Mouse (Mus musculus) gastrocnemius, adult 18-20 months (tissue): ENCODE results near the gene Ccnyl1. TPM values are rescaled to one million over a fixed set of nuclear protein-coding genes. Genes with fewer than 3 reads are reported as not detected.
A peak's percentile ranks its signal among the peaks of the same experiment; 100 is the strongest.

Source experiments
- DNase-seq: peaks from one replicate; pipeline ENCODE4 v3.0.0; 2021; ENCODE audit warnings: low spot score
- total RNA-seq, 2 experiments: library from RNA; stranded (reverse); gene quantifications; 2 replicates each; pipeline ENCODE4 v1.2.3; 2021

The Ccnyl1 gene
- total RNA-seq, 2 experiments from 2014 or later, result 20.1 to 25.3 TPM

DNA sequence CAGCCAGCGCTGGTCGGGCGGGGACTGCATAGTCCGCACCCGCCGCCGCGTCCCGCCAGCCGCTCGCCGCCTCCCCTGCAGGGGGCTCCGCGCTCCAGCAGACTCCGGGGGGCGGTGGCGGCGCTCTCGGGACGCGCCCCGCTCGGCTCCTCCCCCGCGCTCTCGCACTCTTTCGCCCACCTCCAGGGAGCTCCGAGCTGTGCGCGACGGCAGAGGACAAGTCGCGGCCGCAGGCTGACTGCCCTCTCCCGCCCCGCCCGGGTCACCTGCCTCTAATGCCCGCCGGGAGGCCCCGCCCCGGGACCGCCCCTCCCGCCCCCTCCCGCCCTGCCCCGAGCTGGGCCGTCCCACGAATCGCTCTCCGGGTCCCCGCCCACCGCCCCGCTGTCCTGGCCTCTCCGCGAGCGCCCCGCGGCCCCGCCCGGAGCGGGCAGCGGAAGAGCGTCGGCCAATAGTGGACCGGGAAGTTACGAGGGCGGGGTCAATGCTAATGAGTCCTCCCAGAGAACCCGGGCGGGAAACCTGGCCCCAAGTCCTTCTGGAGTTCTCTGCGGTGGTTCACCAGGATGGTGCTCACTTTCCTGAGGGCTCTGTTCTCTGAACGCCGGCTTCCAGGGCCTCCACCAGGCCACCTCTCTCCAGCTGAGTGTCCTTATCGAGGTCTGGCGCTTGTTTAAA, 47.4 kb downstream of the Ccnyl1 start, which contains the start of gene Fzd5:
TSS of gene Fzd5 (minus strand) at position 250 of the 678 bp plus-strand sequence.
- peak; percentile 92 for DNase-seq

DNA sequence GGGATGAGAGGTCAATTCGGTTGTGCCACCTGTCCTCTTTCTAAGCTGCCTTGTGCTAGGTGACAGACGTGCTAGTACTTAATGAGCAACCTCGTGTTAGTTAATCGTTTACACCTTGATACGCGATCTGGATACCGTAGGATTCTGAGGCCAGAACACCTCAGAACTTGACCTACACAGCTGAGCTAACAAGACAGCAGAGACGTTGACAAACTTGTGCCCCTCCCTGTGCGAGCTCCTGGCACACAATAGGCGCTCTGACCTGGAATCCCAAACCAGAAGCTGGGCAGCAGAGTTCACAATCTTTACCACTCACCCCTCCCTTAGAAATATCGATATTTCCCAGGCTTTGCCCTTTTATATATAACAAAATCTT, 47.9 kb downstream of the Ccnyl1 start:
- peak; percentile 30 for DNase-seq

DNA sequence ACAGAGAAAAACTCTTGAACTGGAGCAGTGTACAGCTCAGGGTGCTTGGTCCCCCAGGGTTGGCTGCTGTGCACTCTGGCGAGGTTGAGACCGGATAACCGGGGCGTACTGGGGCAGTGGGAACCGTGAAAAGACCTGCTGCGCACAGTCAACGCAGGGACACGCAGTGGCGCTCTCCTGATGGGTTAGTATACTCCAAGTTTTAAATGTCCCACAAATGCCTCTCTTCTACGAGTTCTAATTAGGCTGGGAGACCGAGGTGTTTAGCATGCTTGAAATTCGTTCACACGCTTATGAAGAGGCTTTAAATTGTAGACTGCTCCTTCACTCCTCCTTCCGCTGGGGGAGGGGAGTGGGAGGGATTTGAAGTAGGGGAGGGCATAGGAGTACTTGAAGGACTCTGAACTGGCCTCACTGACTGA, 48.4 kb downstream of the Ccnyl1 start:
- peak; percentile 28 for DNase-seq

DNA sequence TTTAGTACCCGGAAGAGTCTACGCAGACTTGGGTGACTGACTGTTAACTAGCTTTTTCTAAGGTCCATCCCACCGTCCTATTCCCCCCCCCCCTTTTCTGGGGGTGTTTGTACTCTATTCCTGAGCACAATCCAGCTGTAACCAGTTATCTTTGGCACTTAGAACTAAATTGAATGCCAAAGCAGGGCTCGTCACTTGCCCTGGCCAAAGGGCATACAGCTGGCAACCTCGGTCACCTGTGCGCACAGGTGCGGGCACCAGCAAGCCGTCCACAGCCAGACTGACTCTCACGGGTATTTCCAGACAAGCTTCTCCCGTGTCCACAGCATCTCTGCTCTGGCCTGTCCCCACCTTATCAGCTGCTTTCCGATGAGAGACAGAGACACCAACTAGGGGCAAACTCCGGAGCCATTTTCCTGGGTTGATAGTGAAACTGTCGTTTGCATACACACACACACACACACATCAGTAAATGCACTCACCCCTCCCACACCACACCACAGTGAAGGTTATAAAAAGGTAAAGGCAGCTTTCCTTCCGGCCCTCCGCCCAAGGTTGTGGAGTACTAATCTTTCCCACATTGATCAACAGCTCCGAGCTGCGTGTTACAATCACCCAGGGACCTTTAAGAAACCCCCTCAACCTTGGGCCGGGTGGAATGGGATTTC, 52.6 kb downstream of the Ccnyl1 start:
- no peak for DNase-seq

DNA sequence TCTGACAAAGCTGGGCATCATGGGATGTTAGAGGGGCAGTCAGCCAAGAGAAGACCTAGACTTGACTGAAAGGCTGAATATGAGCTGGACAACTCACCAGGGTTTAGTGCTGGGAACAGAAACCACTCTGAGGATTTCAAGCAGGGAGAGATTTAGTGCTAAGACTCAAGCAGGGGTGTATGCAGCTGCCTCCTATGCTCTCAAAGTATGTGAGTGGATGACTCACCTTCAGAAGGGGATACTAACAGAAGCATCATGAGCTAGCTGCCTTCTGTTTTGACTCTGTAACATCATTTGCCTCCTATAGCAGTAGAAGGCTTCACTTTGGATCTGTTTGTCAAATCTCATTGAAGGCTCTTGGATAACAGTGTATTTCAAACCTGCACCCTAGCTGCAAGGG, 54.4 kb downstream of the Ccnyl1 start:
- no peak for DNase-seq

DNA sequence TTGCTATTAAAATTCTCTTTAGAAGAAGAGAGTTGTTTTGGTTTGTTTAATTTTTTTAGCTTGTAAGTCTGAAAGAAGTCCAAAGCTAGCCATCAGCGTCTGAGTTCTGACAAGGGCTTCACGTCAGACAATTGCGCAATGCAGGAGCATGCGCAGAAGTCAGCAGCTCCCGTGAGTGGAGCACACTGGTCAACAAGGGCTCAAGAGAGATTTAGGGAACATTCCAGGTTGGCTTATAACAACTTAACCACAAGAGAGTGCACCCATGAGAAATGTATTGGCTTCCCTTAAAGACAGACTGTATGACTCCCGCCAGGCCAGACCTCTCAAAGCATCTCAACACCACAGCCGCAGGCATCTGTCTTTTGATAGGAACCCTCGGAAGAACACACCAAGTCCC, 62.9 kb downstream of the Ccnyl1 start:
- peak; percentile 45 for DNase-seq

DNA sequence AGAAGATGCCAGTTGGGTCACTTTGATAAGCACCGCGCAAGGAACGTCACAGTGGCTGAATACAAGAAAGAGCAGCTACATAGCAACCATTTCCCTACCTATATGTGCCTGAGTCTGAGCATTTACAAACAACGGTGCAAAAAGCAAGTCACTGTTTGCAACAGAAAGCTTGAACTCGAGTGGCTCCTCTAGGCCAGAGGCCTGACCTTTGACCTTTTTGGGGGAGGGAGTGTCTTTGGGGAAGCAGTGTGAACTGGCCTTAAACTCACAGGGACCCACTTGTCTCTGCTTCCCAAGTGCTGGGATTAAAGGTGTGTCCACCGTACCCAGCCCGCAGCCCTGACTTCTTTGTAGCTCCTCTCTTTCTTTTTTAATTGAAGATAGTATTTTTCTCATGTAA, 63.4 kb downstream of the Ccnyl1 start:
- no peak for DNase-seq

DNA sequence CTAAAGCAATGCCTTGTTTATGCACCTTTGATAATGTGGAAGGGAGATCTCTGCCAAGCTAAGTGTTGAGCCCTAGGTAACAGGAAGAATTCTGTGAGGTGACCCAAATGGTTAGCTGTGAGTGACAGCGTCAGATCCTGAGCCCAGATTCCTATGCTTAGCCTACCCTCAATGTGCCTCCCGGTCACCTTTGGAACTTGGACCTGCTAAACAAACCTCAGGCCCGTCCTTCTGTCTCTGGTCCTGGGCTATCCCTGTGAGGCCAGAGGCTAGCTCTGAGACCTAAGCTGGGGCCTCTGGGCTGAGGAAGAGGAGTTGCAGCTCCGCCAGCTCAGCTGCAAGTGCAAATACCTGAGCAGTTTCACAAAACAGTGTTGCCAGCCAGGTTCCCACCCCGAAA, 64.4 kb downstream of the Ccnyl1 start:
- DNase-seq, result no peak

DNA sequence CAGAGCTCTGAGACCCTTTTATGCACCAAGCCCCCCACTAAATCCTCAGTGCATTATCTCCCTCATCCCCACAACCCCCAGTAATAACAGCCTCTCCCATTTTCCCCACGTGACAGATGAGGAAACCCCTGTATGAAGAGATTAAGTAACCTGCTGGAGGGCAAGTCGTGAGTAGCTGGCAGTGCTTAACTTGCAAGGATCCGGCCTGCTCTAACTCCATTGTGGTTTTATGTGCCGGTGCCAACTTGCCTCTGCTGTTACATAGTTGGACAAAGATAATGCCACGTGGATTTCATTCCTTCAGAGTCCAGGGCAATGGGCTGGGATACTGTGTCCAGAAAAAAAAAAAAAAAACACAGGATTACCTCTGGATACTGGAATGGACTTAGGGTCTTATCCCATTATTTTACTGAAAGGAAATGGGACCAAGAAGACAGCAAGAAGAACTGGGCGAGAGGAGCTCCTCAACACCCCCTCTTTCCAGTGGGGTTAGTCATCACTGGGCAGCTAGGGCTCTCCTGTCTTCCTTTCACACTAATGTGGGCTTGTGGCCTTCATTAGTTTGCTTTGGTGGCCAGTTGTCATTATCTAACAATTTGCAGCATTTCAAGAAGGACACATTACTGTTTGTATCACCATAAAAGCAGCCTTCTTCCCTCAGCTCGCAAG, 65.8 kb downstream of the Ccnyl1 start:
- DNase-seq, result no peak

DNA sequence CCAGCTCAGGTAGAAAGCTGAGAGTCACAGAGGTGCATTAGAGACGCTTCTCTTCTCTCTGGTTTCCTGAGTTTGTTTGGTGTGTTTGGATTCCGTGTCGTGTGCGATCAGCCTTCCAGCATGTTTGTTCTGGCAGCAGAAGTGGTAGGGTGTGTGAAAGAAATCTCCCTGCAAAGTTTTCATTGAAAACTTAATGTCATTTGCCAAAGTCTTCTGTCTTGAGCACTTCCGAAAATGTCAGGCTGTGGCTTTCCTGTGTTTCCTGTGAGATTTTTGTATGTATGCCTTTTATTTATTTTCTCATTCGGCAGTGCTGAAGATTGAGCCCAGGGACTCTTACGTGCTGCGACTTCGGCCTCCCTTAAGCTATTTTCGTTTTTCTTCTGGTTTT, 66.4 kb downstream of the Ccnyl1 start:
- no peak for DNase-seq

DNA sequence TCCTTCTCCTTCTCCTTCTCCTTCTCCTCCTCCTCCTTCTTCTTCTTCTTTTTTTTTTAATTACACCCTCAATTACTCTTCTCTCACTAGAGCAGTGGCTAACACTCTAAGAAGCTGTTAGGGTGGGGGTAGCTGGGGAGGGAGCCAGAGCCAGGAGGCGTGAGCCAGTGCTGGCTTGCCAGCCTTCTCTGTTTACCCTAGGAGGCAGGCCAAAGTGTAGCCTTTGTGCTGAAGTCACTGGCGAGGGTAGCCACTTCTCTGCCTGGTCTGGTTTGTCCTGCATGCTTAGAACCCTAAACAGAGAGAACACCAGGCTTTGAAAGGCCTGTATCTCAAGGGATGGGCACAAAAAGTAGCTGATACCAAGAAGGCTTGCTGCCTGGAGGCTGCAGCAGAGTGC, 67.0 kb downstream of the Ccnyl1 start:
- DNase-seq, result peak; percentile 30

DNA sequence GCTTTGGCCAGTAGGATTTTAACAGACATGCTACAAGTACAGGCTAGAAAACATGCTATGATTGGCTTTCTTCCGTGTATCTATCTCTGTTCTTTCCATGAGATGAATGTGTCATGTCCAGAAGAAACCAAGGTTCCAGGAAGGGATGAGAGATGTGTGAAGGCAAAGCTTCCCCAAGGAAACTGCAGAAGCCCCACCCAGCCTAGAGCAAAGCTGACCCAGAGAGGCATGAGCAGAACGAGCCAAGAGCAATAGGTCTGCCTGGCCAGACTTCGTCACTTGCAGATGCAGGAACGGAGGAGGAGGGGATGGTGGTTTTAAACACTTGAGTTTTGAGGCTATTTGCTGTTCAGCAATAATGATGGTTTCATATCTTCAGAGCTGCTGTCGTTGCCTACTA, 67.5 kb downstream of the Ccnyl1 start:
- no peak for DNase-seq

DNA sequence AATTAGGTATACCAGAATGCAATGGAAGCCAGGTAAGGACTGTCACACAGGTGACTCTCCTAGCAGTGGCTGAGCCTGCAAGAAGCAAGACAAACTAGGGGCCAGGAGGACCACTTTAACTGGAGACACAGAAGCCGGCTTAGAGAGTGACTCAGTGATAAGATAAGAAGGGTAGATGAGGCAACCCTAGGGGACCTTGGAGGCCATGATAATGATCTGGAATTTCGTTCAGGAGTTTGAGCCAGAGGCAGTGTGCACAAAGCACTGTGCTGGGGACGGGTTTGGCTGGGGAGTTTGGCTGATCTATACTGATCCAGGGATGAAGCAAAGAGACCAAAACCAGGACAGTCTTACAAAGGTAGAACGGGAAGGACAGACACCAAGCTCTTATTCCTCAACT, 71.4 kb downstream of the Ccnyl1 start:
- no peak for DNase-seq

DNA sequence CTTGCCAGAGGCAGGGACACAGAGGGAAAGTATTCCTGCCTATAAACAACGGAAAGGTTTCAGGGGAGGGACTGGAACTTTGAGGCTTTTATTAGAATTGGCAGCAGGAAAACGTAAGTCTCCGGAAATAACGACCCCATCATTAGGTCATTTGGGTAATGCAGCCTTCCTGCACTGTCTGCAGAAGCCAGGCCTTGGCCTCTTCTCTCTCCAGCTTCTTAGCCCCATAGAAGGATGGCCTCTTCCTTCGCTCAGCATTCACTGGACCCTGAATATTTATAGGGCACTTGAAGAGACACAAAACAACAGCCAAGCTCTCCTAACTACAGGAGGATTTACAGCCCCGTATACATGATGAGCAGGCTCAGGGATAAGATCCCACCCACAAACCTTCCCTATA, 79.9 kb downstream of the Ccnyl1 start:
- no peak for DNase-seq

DNA sequence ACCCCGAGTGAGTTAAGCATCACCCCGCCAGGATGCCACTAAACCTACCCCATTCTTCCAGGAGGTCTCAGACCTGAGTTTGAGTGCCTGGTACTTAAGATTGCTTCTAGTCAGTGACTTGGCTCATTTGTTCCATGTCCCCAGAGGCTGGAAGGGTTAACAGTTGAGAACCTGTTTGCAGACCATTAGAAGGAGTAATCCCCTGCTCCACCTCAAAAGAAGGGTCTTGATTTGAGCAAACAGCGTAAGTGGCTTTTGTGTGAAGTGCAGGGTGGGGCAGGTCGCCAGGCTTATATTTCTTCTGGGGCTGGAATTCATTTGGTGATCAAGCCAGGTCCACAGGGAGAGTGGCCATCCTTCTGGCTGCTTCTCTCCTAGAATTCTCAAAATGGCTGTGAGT, 83.0 kb downstream of the Ccnyl1 start:
- DNase-seq, result no peak

Other genes starting within 250 kb of the Ccnyl1 start
- 10 to 100 TPM; 18.4 to 20.3 TPM for gene Creb1, start 157.8 kb upstream of the Ccnyl1 start, total RNA-seq
- gene Mettl21a, start 73.2 kb upstream of the Ccnyl1 start, total RNA-seq, result 10 to 100 TPM in 1 of 2 experiments, 1 to 10 TPM in 1; 8.7 to 10.9 TPM
- 1 to 10 TPM; 1.8 to 2.2 TPM for gene Fzd5, start 47.3 kb downstream of the Ccnyl1 start, total RNA-seq